9 mouse cellular contexts compared by ENCODE assay signal in genomic region chr15:79323791-79324155, GRCm38 (mm10). TPM values are rescaled to one million over a fixed set of nuclear protein-coding genes. Genes with fewer than 3 reads are reported as not detected.
DNase-seq lines count a peak whose midpoint lies in the region; ATAC-seq and TF ChIP-seq lines count a peak whose summit lies in the region.
"Had no signal": no experiment of that assay in that cellular context is flagged by ENCODE, and none has a peak within 500 bp of the region (broad histone marks: within the 10 kb centered on the region; RNA-seq: fewer than 3 reads in every experiment).

No protein-coding gene starts in this region.

- peak overlapping the region; percentile 36 for H3K27ac ChIP-seq in hindbrain, embryonic 10.5 days
- no peak overlapping the region for H3K27ac ChIP-seq in hindbrain, embryonic 12.5 days
- peak overlapping the region; percentile 88 for H3K27ac ChIP-seq in thymus, adult 2 months (ENCODE audit: control insufficient read depth, insufficient read depth, low read length)
- peak overlapping the region; percentile 1; the same call in 1 of the 2 replicates for H3K27ac ChIP-seq in limb, embryonic 11.5 days (replicated peaks; ENCODE audit: low read depth, low read length)

- no peaks in the 10 kb centered on the region for H3K9me3 ChIP-seq in hindbrain, embryonic 10.5 days
- no peaks in the 10 kb centered on the region for H3K9me3 ChIP-seq in hindbrain, embryonic 12.5 days (replicated peaks)
- H3K9me3 ChIP-seq in limb, embryonic 11.5 days (ENCODE audit: control insufficient read depth, low read length): no peaks in the 10 kb centered on the region

- H3K27me3 ChIP-seq in hindbrain, embryonic 10.5 days (ENCODE audit: insufficient read depth, poor library complexity, severe bottlenecking): no peaks in the 10 kb centered on the region
- H3K27me3 ChIP-seq in hindbrain, embryonic 12.5 days: no peaks in the 10 kb centered on the region
- H3K27me3 ChIP-seq in thymus, adult 2 months (ENCODE audit: control insufficient read depth, insufficient read depth, low read length): no peaks in the 10 kb centered on the region
- H3K27me3 ChIP-seq in limb, embryonic 11.5 days (ENCODE audit: control insufficient read depth, insufficient read depth, low read length): no peaks in the 10 kb centered on the region

- no peak overlapping the region for H3K4me3 ChIP-seq in hindbrain, embryonic 10.5 days
- H3K4me3 ChIP-seq in hindbrain, embryonic 12.5 days: no peak overlapping the region
- H3K4me3 ChIP-seq in thymus, adult 2 months (ENCODE audit: control insufficient read depth, insufficient read depth, low read length): no peak overlapping the region
- H3K4me3 ChIP-seq in limb, embryonic 11.5 days (ENCODE audit: low read depth, low read length): no peak overlapping the region

- H3K4me2 ChIP-seq in hindbrain, embryonic 12.5 days (replicated peaks): no peak overlapping the region
- H3K4me2 ChIP-seq in limb, embryonic 11.5 days (ENCODE audit: low read depth, severe bottlenecking): no peak overlapping the region

- H3K4me1 ChIP-seq in hindbrain, embryonic 10.5 days (replicated peaks): peaks cover 58% of the 10 kb centered on the region
- peaks cover 29% of the 10 kb centered on the region for H3K4me1 ChIP-seq in hindbrain, embryonic 12.5 days
- peaks cover 60% of the 10 kb centered on the region for H3K4me1 ChIP-seq in thymus, adult 2 months (replicated peaks; ENCODE audit: control insufficient read depth, insufficient read depth, low read length)
- H3K4me1 ChIP-seq in limb, embryonic 11.5 days (ENCODE audit: control insufficient read depth, insufficient read depth, low read length): peaks cover 17% of the 10 kb centered on the region

- no peak for DNase-seq in hindbrain, embryonic 10.5 days (ENCODE audit: low spot score)
- no peak for DNase-seq in thymus, adult 2 months
- DNase-seq in thymus, postnatal 10 days (ENCODE audit: low spot score in 2 of 2): no peak
- no peak for DNase-seq in limb, embryonic 11.5 days (ENCODE audit: low spot score)
- no peak for DNase-seq in spleen, adult 12 weeks (ENCODE audit: low spot score)
- no peak for DNase-seq in gastrocnemius, adult 8-10 months (ENCODE audit: low spot score in 2 of 2)
- no peak for DNase-seq in gastrocnemius, postnatal 10 days

- H3K9ac ChIP-seq in hindbrain, embryonic 12.5 days: no peak overlapping the region
- no peak overlapping the region for H3K9ac ChIP-seq in limb, embryonic 11.5 days (ENCODE audit: low read length)

- no peak for TF ChIP-seq CTCF in thymus, adult 2 months (IDR thresholded peaks at IDR 0.05; ENCODE audit: borderline replicate concordance, control insufficient read depth, extremely low read depth, insufficient read depth, low read length, poor library complexity)

- 86% methylated on average over 4 of the region's 4 CpGs for WGBS in hindbrain, embryonic 10.5 days
- 83% methylated on average over 4 of the region's 4 CpGs for WGBS in hindbrain, embryonic 12.5 days
- 54% methylated on average over 4 of the region's 4 CpGs for WGBS in thymus, adult 2 months
- 91% methylated on average over 4 of the region's 4 CpGs for WGBS in limb, embryonic 11.5 days

- ATAC-seq in hindbrain, embryonic 12.5 days (ENCODE audit: low FRiP score): no peak
- no peak for ATAC-seq in limb, embryonic 11.5 days (ENCODE audit: insufficient number of reproducible peaks, low FRiP score, low TSS enrichment, low read depth)

- no peaks in the 10 kb centered on the region for H3K36me3 ChIP-seq in hindbrain, embryonic 10.5 days
- no peaks in the 10 kb centered on the region for H3K36me3 ChIP-seq in hindbrain, embryonic 12.5 days
- H3K36me3 ChIP-seq in thymus, adult 2 months (ENCODE audit: control insufficient read depth, insufficient read depth, low read length): no peaks in the 10 kb centered on the region
- no peaks in the 10 kb centered on the region for H3K36me3 ChIP-seq in limb, embryonic 11.5 days (ENCODE audit: control insufficient read depth, insufficient read depth, low read length)

- no peak for TF ChIP-seq POLR2A in thymus, adult 2 months (IDR thresholded peaks at IDR 0.05; ENCODE audit: control insufficient read depth, extremely low read depth, insufficient read depth, low read length, poor library complexity)

RNA-seq across cellular contexts. Expression of gene Pla2g6, which starts 4.4 kb away (rescaled TPM):
- polyA plus RNA-seq in hindbrain, embryonic 10.5 days (2016; fragmentation: Nextera tagmentation; extraction: Ambion mirVana): 24.2 and 25.3 TPM in 2 replicates
- polyA plus RNA-seq in hindbrain, embryonic 12.5 days (2016; fragmentation: Nextera tagmentation; extraction: Ambion mirVana): 36.5 and 38.9 TPM in 2 replicates
- polyA plus RNA-seq in thymus, adult 2 months (2012; rRNA removed): 65.2 and 71.4 TPM in 2 replicates
- 10.8 and 11.3 TPM in 2 replicates for polyA plus RNA-seq in limb, embryonic 11.5 days (2014; fragmentation: Nextera tagmentation; extraction: Ambion mirVana)
- 10 to 100 TPM; 17.3 to 22.2 (median 18.0) TPM for total RNA-seq in gastrocnemius, adult 8-10 months (2022)
- total RNA-seq in gastrocnemius, postnatal 10 days (2021): 1 to 10 TPM; 9.2 to 9.8 TPM

RNA-seq across cellular contexts. Expression of gene Maff, which starts 22.6 kb away (rescaled TPM):
- 0.97 and 1.1 TPM in 2 replicates for polyA plus RNA-seq in hindbrain, embryonic 10.5 days (2016; fragmentation: Nextera tagmentation; extraction: Ambion mirVana)
- polyA plus RNA-seq in hindbrain, embryonic 12.5 days (2016; fragmentation: Nextera tagmentation; extraction: Ambion mirVana): 1.4 and 1.5 TPM in 2 replicates
- polyA plus RNA-seq in thymus, adult 2 months (2012; rRNA removed): 7.4 and 8.1 TPM in 2 replicates
- polyA plus RNA-seq in limb, embryonic 11.5 days (2014; fragmentation: Nextera tagmentation; extraction: Ambion mirVana): 2.2 and 2.6 TPM in 2 replicates
- total RNA-seq in gastrocnemius, adult 8-10 months (2022): 1 to 10 TPM; 2.4 to 6.3 (median 4.3) TPM
- 1 to 10 TPM; 2.0 to 2.6 TPM for total RNA-seq in gastrocnemius, postnatal 10 days (2021)

RNA-seq across cellular contexts. Expression of gene Baiap2l2, which starts 38.4 kb away (rescaled TPM):
- polyA plus RNA-seq in hindbrain, embryonic 10.5 days (2016; fragmentation: Nextera tagmentation; extraction: Ambion mirVana): 1.7 and 2.0 TPM in 2 replicates
- 0.92 and 4.1 TPM in 2 replicates for polyA plus RNA-seq in hindbrain, embryonic 12.5 days (2016; fragmentation: Nextera tagmentation; extraction: Ambion mirVana)
- 0.68 and 2.9 TPM in 2 replicates for polyA plus RNA-seq in thymus, adult 2 months (2012; rRNA removed)
- 0.88 and 3.3 TPM in 2 replicates for polyA plus RNA-seq in limb, embryonic 11.5 days (2014; fragmentation: Nextera tagmentation; extraction: Ambion mirVana)
- 1 to 10 TPM; 2.6 to 6.1 (median 3.5) TPM for total RNA-seq in gastrocnemius, adult 8-10 months (2022)
- 1 to 10 TPM; 3.1 to 3.6 TPM for total RNA-seq in gastrocnemius, postnatal 10 days (2021)
- total RNA-seq: neutrophil, adult 5-6 weeks had no signal
